Mouse (Mus musculus): Measurements from ENCODE around the gene Pfkp. TPM values are rescaled to one million over a fixed set of nuclear protein-coding genes. Genes with fewer than 3 reads are reported as not detected.

The Pfkp gene
- polyA plus RNA-seq, 1 experiment from 2014 or later: 26.7 TPM

DNA sequence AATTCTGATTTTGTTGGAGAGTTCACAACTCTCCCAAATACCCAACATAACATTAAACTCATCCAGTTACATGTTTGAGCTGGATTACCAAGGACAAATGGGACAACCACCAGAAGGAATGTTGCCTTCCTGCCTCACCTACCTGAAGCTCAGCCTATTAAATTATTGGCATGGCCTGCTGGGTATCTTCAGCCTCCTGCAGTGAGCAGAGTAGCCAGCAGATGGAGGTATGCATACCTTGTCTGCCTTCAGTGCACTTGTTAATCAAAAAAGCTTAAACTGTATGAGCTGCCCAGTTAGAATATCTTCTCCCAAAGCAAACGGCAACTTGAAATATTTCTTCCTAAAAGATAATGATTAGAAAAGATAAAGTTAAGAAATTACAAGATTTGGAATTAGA lies 115.9 kb downstream of the Pfkp start:
- H3K27ac ChIP-seq: no peak overlapping the region
- no peaks in the 10 kb centered on the region for H3K36me3 ChIP-seq
- H3K9ac ChIP-seq: no peak overlapping the region
- no peaks in the 10 kb centered on the region for H3K9me3 ChIP-seq
- 72% methylated on average over 1 of the region's 1 CpGs for WGBS
- H3K4me2 ChIP-seq: no peak overlapping the region
- no peak for ATAC-seq (ENCODE audit: insufficient number of reproducible peaks, low FRiP score, low TSS enrichment, low read depth)
- no peak overlapping the region for H3K4me3 ChIP-seq
- no peaks in the 10 kb centered on the region for H3K4me1 ChIP-seq
- no peaks in the 10 kb centered on the region for H3K27me3 ChIP-seq

Other genes starting within 250 kb of the Pfkp start
- gene Pitrm1, start 100.6 kb downstream of the Pfkp start, polyA plus RNA-seq (2015; fragmentation: Nextera tagmentation; extraction: Ambion mirVana): 68.5 and 72.3 TPM in 2 replicates